Mouse (Mus musculus) embryonic fibroblast, embryonic 13.5 days (primary cell): ENCODE results near the gene Jmjd1c.

Experiments used
- CTCF ChIP-seq: IDR thresholded peaks from 2 replicates; pipeline ENCODE4 v1.5.1; 2011; ENCODE audit warnings: mild to moderate bottlenecking, control low read depth, low read length, moderate library complexity, borderline replicate concordance; ENCODE audit not compliant: insufficient read depth
- POLR2A ChIP-seq: IDR thresholded peaks from 2 replicates; pipeline ENCODE4 v1.6.1; 2011; ENCODE audit warnings: low read depth, mild to moderate bottlenecking, control low read depth, low read length, moderate library complexity

DNA sequence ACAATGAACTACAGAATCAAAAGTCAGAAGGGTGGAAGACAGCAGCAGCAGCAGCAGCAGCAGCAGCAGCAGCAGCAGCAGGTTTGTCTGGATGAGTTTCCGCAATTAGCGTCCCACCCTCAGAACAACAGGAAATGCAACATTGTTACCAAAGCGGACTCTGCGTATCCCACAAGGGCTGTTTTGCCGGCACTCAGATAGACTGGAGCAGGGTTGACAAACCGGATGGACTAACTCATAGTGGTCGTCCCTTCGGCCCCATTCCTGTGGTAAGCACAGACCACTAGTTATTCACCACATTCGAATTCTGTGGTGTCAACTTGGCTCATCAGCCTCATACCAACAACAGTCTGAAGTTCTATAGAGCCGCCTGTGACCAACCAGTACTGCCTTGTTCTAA, 26.9 kb upstream of the Jmjd1c start:
- TF ChIP-seq CTCF, result no peak
- TF ChIP-seq POLR2A, result no peak
